Mouse (Mus musculus): ENCODE measurements around the gene Slc29a3.

Gene Slc29a3

DNA sequence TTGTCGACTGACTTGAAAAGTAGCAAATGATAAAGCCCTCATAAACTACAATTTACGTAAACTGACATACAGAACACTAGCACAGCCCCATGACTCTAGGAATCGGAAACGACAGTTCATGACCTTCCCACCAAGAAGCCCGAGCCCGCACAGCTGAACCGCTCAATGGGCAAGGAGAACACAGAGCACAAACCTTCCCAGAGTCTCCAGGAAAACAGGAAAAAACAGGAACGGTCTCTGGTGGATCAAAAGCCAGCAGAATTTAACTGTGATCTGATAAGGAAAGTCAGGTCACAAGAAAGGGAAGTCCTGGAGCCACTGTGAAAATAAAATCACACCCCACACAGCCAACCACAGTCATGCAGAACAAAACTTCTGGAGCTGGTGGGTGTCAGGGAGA, 82.4 kb downstream of the Slc29a3 start:
- DNase-seq (ENCODE audit: low read depth): no peak

DNA sequence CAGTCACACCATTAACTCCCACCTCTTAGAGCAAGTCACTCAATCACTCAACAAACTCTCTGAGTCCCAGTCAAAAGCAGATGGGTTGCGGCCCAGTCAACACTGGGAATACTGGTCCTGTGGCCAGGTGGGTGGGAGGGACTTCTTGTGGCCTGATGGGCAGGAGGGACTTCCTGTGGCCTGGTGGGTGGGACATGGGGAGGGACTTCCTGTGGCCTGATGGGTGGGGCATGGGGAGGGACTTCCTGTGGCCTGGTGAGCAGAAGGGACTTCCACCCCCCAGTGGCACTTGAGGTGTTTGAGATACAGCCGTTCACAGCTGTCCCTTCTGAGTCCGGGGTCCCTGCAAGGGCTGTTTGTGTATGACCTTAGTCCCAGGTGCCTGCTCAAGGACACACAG, 84.0 kb downstream of the Slc29a3 start:
- DNase-seq (ENCODE audit: low read depth): no peak
